Mouse (Mus musculus) C2C12 (cell line): ENCODE data around the gene Xlr3c. TPM values are rescaled to one million over a fixed set of nuclear protein-coding genes. Genes with fewer than 3 reads are reported as not detected.
"Not testable (repeated sequence)": the region's sequence is repeated elsewhere in the genome, so short reads cannot be mapped to it uniquely, and the experiment has no call there.

ENCODE experiments used
- H3K27me3 ChIP-seq: one replicate; pipeline ENCODE4 v1.6.1; 2011; ENCODE audit not compliant: control insufficient read depth, insufficient read depth, insufficient read length
- H3K36me3 ChIP-seq: one replicate; pipeline ENCODE4 v1.6.1; 2011; ENCODE audit not compliant: control insufficient read depth, insufficient read depth
- H3K4me3 ChIP-seq: one replicate; pipeline ENCODE4 v1.5.1; 2011; ENCODE audit warnings: mild to moderate bottlenecking, control low read depth; ENCODE audit not compliant: poor library complexity, insufficient read depth, severe bottlenecking
- H3K79me2 ChIP-seq: one replicate; pipeline ENCODE4 v1.6.1; 2011; ENCODE audit not compliant: control insufficient read depth, insufficient read depth
- H3K79me3 ChIP-seq: one replicate; pipeline ENCODE4 v1.6.1; 2011; ENCODE audit warnings: low read depth, control low read depth
- H3ac ChIP-seq: one replicate; pipeline ENCODE3; 2011; ENCODE audit warnings: low read depth; ENCODE audit not compliant: control insufficient read depth, insufficient read length
- CEBPB ChIP-seq: IDR thresholded peaks from one replicate; pipeline ENCODE4 v1.6.1; 2011; ENCODE audit warnings: low read depth, mild to moderate bottlenecking, control low read depth, moderate library complexity
- CTCF ChIP-seq: IDR thresholded peaks from one replicate; pipeline ENCODE4 v1.5.1; 2011; ENCODE audit not compliant: control insufficient read depth, insufficient read depth, insufficient read length
- FOSL1 ChIP-seq: IDR thresholded peaks from one replicate; pipeline ENCODE4 v1.8.0; 2011; ENCODE audit warnings: mild to moderate bottlenecking, low read length; ENCODE audit not compliant: poor library complexity, insufficient read depth, severe bottlenecking
- MAX ChIP-seq: IDR thresholded peaks from one replicate; pipeline ENCODE4 v1.6.1; 2011; ENCODE audit warnings: mild to moderate bottlenecking, control low read depth
- MYOD1 ChIP-seq: IDR thresholded peaks from one replicate; pipeline ENCODE4 v1.6.1; 2011; ENCODE audit warnings: low read depth; ENCODE audit not compliant: control insufficient read depth, insufficient read length
- MYOG ChIP-seq: IDR thresholded peaks from one replicate; pipeline ENCODE4 v1.6.1; 2011; ENCODE audit not compliant: control insufficient read depth, insufficient read length; ENCODE audit errors: extremely low read depth
- USF1 ChIP-seq: IDR thresholded peaks from one replicate; pipeline ENCODE4 v1.6.1; 2011; ENCODE audit warnings: low read depth, mild to moderate bottlenecking, control low read depth, moderate library complexity
- polyA plus RNA-seq: library from polyadenylated mRNA; unstranded; fragments of >200 nt; fragmentation: generic; extraction: Trizol; gene quantifications from one replicate; pipeline ENCODE4 v1.2.1, GENCODE M21; 2012; ENCODE audit warnings: missing spikeins

The Xlr3c gene
- polyA plus RNA-seq, 1 experiment: 1.4 TPM

- H3K36me3 ChIP-seq: no peaks in the 10 kb centered on the region
- TF ChIP-seq FOSL1: no peak
- no peak for TF ChIP-seq USF1
- TF ChIP-seq CEBPB: no peak
- TF ChIP-seq MYOG: no peak
- no peak for TF ChIP-seq MAX
- no peak for TF ChIP-seq MYOD1
- TF ChIP-seq CTCF: no peak
- peak overlapping the region; percentile 31 for H3K4me3 ChIP-seq
- peak overlapping the region; percentile 74 for H3ac ChIP-seq
- no peaks in the 10 kb centered on the region for H3K27me3 ChIP-seq
- no peaks in the 10 kb centered on the region for H3K79me3 ChIP-seq
- no peaks in the 10 kb centered on the region for H3K79me2 ChIP-seq
Observed at GRCm38 (mm10) chrX:73228606-73229214, 36.5 kb downstream of the Xlr3c start.

- Histone ChIP-seq H3K79me2 (no peaks in the 10 kb centered on the region), H3K27me3 (no peaks in the 10 kb centered on the region)
Observed at GRCm38 (mm10) chrX:73227914-73228605, 37.1 kb downstream of the Xlr3c start, which contains the start of gene F8a. TSS of gene F8a (plus strand) at chrX:73228291.

GRCm38 (mm10) chrX:73225365-73225764 is 39.8 kb downstream of the Xlr3c start:
- no peak overlapping the region for H3ac ChIP-seq
- no peak overlapping the region for H3K4me3 ChIP-seq
- H3K36me3 ChIP-seq: no peaks in the 10 kb centered on the region
- no peaks in the 10 kb centered on the region for H3K79me3 ChIP-seq
- TF ChIP-seq CEBPB (no peak), CTCF (no peak), MYOG (no peak), FOSL1 (no peak), USF1 (no peak), MYOD1 (no peak), MAX (no peak)
- no peaks in the 10 kb centered on the region for H3K27me3 ChIP-seq
- no peaks in the 10 kb centered on the region for H3K79me2 ChIP-seq

More at GRCm38 (mm10) chrX:73227914-73228605, 37.1 kb downstream of the Xlr3c start, which contains the start of gene F8a:
- Histone ChIP-seq H3K36me3 (no peaks in the 10 kb centered on the region), H3K4me3 (peak within 1 kb of the TSS; percentile 31), H3K79me3 (no peaks in the 10 kb centered on the region), H3ac (peak within 1 kb of the TSS; percentile 74)
- TF ChIP-seq FOSL1 (no peak), MYOD1 (no peak), USF1 (no peak), CTCF (no peak), MYOG (no peak)

- H3K79me3 ChIP-seq, H3K79me2 ChIP-seq, H3ac ChIP-seq, H3K4me3 ChIP-seq, H3K27me3 ChIP-seq, H3K36me3 ChIP-seq: not testable (repeated sequence)
Observed at GRCm38 (mm10) chrX:73213819-73214564, 51.2 kb downstream of the Xlr3c start, which contains the start of gene Xlr4b. TSS of gene Xlr4b (plus strand) at chrX:73214333.

Other genes starting within 250 kb of the Xlr3c start
- gene Pnma5, start 228.3 kb downstream of the Xlr3c start, polyA plus RNA-seq: 0.06 TPM
- gene Pnma3, start 200.6 kb downstream of the Xlr3c start, polyA plus RNA-seq: not detected
- gene Xlr4a, start 182.9 kb downstream of the Xlr3c start, polyA plus RNA-seq: 0.28 TPM
- 2.6 TPM for gene Xlr3a, start 168.3 kb downstream of the Xlr3c start, polyA plus RNA-seq
- not detected for gene Gm14685, start 148.3 kb downstream of the Xlr3c start, polyA plus RNA-seq
- gene Xlr5b, start 116.6 kb downstream of the Xlr3c start, polyA plus RNA-seq: not detected
- not detected for gene DXBay18, start 115.9 kb downstream of the Xlr3c start, polyA plus RNA-seq
- not detected for gene Spin2d, start 88.4 kb downstream of the Xlr3c start, polyA plus RNA-seq
- 0.15 TPM for gene Xlr3b, start 73.2 kb downstream of the Xlr3c start, polyA plus RNA-seq
- gene Xlr4b, start 51.1 kb downstream of the Xlr3c start, polyA plus RNA-seq: 0.09 TPM
- gene F8a, start 37.1 kb downstream of the Xlr3c start, polyA plus RNA-seq: 3.3 TPM
- 0.06 TPM for gene Xlr4c, start 22.3 kb downstream of the Xlr3c start, polyA plus RNA-seq
- gene Xlr5a, start 27.6 kb upstream of the Xlr3c start, polyA plus RNA-seq: not detected
- not detected for gene Xlr5c, start 27.6 kb upstream of the Xlr3c start, polyA plus RNA-seq
- not detected for gene Gm45015, start 71.5 kb upstream of the Xlr3c start, polyA plus RNA-seq
- gene Zfp275, start 77.2 kb upstream of the Xlr3c start, polyA plus RNA-seq: 5.9 TPM
- gene Gm18336, start 133.3 kb upstream of the Xlr3c start, polyA plus RNA-seq: not detected
- 0.02 TPM for gene Zfp92, start 145.7 kb upstream of the Xlr3c start, polyA plus RNA-seq
- gene Trex2, start 170.0 kb upstream of the Xlr3c start, polyA plus RNA-seq: not detected
- gene Haus7, start 193.7 kb upstream of the Xlr3c start, polyA plus RNA-seq: 42.6 TPM
- gene Bgn, start 218.2 kb upstream of the Xlr3c start, polyA plus RNA-seq: 731 TPM
- gene Atp2b3, start 237.7 kb upstream of the Xlr3c start, polyA plus RNA-seq: not detected